Mouse (Mus musculus) CD4-positive helper T cell, adult 2 months (primary cell): ENCODE measurements around the gene Clca1.
"Not testable (repeated sequence)": the region's sequence is repeated elsewhere in the genome, so short reads cannot be mapped to it uniquely, and the experiment has no call there.

Experiments
- DNase-seq: peaks from one replicate; pipeline ENCODE4 v3.0.0-alpha.2; 2012; ENCODE audit warnings: low read depth, missing footprints, low spot score

Gene Clca1

GRCm38 (mm10) chr3:145032676-145033075 is at the start of gene Clca1:
Gene Clca1 (minus strand): TSS chr3:145032776.
- no peak for DNase-seq

GRCm38 (mm10) chr3:145080904-145081303 is 48.3 kb upstream of the Clca1 start:
- no peak for DNase-seq

- no peak for DNase-seq
Measured at GRCm38 (mm10) chr3:145078405-145078804, 45.8 kb upstream of the Clca1 start.

GRCm38 (mm10) chr3:145072339-145072738 is 39.8 kb upstream of the Clca1 start:
- no peak for DNase-seq

GRCm38 (mm10) chr3:145068964-145069363 is 36.4 kb upstream of the Clca1 start:
- no peak for DNase-seq

GRCm38 (mm10) chr3:145055138-145055537 is 22.6 kb upstream of the Clca1 start:
- not testable (repeated sequence) for DNase-seq

- no peak for DNase-seq
Measured at GRCm38 (mm10) chr3:145049820-145050219, 17.2 kb upstream of the Clca1 start.

- no peak for DNase-seq
Measured at GRCm38 (mm10) chr3:145038813-145039212, 6.2 kb upstream of the Clca1 start.

- no peak for DNase-seq
Measured at GRCm38 (mm10) chr3:145028036-145028435, 4.5 kb downstream of the Clca1 start.

GRCm38 (mm10) chr3:145026750-145027149 is 5.8 kb downstream of the Clca1 start:
- DNase-seq: peak; percentile 7

- no peak for DNase-seq
Measured at GRCm38 (mm10) chr3:145017807-145018206, 14.8 kb downstream of the Clca1 start.

- no peak for DNase-seq
Measured at GRCm38 (mm10) chr3:145004422-145004821, 28.2 kb downstream of the Clca1 start.

- no peak for DNase-seq
Measured at GRCm38 (mm10) chr3:145000912-145001311, 31.7 kb downstream of the Clca1 start.

GRCm38 (mm10) chr3:144993055-144993454 is 39.5 kb downstream of the Clca1 start:
- no peak for DNase-seq

- no peak for DNase-seq
Measured at GRCm38 (mm10) chr3:144992618-144993017, 40.0 kb downstream of the Clca1 start.

- no peak for DNase-seq
Measured at GRCm38 (mm10) chr3:144985890-144986289, 46.7 kb downstream of the Clca1 start.

GRCm38 (mm10) chr3:144980551-144980950 is 52.0 kb downstream of the Clca1 start:
- no peak for DNase-seq

- DNase-seq: no peak
Measured at GRCm38 (mm10) chr3:144977631-144978030, 54.9 kb downstream of the Clca1 start.

GRCm38 (mm10) chr3:144976091-144976490 is 56.5 kb downstream of the Clca1 start:
- no peak for DNase-seq

- DNase-seq: no peak
Measured at GRCm38 (mm10) chr3:144974945-144975344, 57.6 kb downstream of the Clca1 start, which contains the start of gene Clca4a. Gene Clca4a (minus strand): TSS chr3:144975045.

- no peak for DNase-seq
Measured at GRCm38 (mm10) chr3:144971553-144972270, 60.9 kb downstream of the Clca1 start.

- no peak for DNase-seq
Measured at GRCm38 (mm10) chr3:144969755-144970154, 62.8 kb downstream of the Clca1 start.

GRCm38 (mm10) chr3:144966074-144966473 is 66.5 kb downstream of the Clca1 start:
- DNase-seq: no peak
